Mouse (Mus musculus): ENCODE measurements around the gene Grin3a.

Gene Grin3a

GRCm38 (mm10) chr4:49845612-49845985, at the start of gene Grin3a:
Gene Grin3a (minus strand): TSS chr4:49845744.
- peak; percentile 61 for DNase-seq (ENCODE audit: low read depth, low spot score)

DNA sequence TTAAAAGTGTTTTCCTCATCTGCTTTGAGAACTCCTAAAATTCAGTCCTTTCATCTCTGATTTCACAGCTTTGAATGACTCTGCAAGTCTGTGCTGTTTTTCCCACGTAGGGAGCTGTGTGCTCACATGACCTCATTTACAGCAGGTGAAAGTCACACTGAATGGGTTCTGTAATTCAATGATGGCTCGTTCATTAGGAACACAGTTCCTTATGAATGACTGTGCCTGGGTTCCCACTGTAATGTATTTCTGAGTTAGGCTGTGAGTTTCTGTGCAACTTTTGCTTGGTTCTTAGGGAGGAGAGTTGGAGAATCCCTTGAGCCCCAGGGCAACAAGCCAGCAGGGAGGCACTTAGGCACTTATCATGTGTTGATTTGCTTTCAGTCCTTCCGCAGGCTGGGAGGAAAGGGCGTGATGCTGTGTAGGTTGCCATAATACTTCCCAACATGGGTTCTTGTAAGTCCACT, 46.3 kb upstream of the Grin3a start:
- DNase-seq (ENCODE audit: low read depth, low spot score), result no peak

DNA sequence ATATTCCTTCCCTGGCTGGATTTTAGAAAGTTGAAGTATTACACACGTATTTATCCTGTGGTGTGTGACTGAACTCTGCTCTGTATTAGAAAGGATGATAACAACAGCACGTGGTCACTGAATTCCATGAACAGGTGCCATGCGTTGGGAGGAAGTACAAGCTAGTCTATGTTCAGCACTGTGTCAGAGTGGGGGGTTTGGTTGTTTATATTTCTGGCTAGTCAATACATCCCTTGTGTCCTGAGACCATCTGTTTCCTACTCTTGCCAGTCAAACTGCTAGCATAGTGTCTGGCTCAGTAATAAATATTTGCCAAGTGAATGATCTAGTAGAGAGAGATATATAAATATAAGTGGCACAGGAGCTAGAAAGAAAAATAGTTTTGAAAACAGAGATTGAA, 31.5 kb upstream of the Grin3a start:
- DNase-seq (ENCODE audit: low read depth, low spot score), result no peak

DNA sequence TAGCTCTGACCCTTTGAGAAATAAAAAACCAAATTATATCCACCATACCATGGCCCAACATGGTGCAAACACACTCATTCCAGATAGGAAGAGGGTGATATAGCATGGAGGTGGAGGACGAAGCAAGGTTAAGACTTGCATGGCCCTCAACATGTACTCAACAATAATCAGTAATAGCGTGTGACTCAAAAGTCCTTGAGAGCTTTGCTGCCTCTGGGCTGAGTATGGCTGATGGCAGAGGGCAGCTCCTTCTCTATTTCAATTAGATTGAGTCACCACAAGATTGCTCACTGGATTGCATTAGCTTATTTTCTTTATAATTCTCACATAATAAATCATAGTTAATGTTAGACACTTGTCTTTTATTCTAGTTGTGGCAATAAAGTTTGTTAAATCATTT, 15.1 kb upstream of the Grin3a start:
- DNase-seq (ENCODE audit: low read depth, low spot score), result no peak

DNA sequence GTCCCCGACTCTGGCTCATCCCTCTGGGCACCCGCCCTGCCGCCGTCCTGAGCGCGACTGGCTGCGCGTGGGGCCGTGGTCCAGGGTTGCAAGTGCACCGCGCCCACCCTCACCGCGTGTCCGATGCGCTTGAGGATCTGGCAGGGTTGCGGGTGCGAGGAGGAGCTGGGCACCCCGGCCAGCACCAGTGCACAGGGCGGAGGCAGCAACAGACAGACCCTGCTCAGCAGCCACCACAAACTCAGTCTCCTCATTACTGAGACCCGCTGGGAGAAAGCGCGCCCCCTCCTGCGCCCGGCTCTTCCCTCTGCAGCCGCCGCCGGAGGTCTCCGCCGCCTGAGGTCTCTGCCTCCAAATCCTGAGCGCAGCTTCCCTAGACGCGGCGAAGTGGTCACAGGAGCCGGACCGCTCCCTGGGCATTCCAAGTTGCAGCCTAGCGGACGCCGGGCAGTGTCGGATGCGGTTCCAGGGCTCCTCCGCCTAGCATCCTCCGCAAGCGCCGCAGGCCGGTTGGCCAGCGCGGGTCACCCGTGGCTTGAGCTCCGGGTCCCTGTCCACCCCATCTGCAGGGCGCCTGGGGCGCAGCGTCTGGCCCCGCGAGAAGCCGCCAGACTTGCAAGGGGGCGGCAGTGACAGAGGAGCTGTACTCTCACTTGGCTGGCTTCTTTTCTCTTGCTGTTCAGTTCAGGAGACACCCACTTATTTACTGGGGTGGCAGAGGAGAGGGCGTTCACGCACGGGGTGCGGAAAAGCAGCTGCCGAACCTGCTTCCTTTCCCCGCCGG, 524 bp downstream of the Grin3a start:
- no peak for DNase-seq (ENCODE audit: low read depth, low spot score)

GRCm38 (mm10) chr4:49844274-49844827, 1.2 kb downstream of the Grin3a start:
- no peak for DNase-seq (ENCODE audit: low read depth, low spot score)

DNA sequence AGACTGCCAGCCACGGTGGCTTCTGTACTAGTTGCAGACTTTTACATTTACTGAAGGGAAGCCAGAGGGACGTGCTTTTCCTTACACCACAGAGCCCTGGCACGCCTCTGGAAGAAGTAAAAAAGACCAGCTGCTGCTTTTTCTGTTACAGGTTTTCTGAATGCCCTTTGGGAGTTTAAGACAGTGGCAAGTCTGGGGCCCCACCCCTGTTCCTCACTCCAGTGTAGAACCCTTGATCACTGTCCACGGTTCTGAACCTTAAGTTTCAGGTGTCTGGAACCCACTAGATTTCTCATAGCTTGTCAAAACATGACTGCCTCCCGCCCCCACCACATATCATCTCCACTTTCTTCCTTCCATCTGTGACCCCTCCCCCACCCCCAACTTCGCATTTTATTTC, 1.8 kb downstream of the Grin3a start:
- no peak for DNase-seq (ENCODE audit: low read depth, low spot score)

GRCm38 (mm10) chr4:49832035-49832434, 13.5 kb downstream of the Grin3a start:
- DNase-seq (ENCODE audit: low read depth, low spot score), result no peak

- no peak for DNase-seq (ENCODE audit: low read depth, low spot score)
Measured at GRCm38 (mm10) chr4:49813852-49814251, 31.7 kb downstream of the Grin3a start.

GRCm38 (mm10) chr4:49806791-49807190, 38.8 kb downstream of the Grin3a start:
- DNase-seq (ENCODE audit: low read depth, low spot score), result no peak

- DNase-seq (ENCODE audit: low read depth, low spot score), result no peak
Measured at GRCm38 (mm10) chr4:49799338-49799737, 46.2 kb downstream of the Grin3a start.

- DNase-seq (ENCODE audit: low read depth, low spot score), result no peak
Measured at GRCm38 (mm10) chr4:49788971-49789370, 56.6 kb downstream of the Grin3a start.

DNA sequence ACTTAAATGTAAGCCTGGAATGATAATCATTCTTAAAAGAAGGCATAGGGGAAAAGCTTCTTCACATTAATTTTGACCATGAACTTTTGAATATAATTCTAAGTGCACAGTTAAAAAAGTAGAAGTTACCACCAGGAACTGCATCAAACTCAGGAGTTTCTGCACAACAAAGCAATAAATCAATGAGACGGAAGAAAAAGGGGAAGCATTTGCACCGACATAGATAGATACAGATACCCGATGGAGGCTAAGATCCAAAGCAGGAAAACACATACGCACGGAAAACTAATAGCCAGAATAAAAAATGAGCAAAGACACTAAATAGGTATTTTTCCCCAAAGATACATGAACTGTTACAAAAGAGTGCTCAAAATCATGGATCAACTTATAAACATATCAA, 102.7 kb downstream of the Grin3a start:
- DNase-seq (ENCODE audit: low read depth, low spot score), result no peak

DNA sequence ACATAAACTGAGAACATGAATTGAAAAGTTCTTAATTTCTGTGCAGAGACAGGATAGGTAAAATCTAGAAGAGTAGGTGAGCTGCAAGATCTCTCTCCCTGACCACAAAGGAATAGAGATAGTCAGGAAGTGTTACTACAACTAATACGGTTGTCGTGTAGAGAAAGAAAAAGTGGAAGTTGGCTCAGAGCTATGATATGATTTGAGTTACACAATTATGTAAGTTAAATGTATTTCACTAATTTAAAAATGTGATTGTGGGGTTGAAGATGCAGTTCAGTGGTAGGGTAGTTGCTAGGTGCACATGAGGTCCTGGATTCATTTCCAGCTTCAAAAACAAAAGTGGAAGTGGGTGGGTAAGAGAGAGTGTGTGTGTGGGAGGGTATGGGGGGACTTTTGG, 103.6 kb downstream of the Grin3a start:
- DNase-seq (ENCODE audit: low read depth, low spot score), result no peak

GRCm38 (mm10) chr4:49740796-49741766, 104.5 kb downstream of the Grin3a start:
- no peak for DNase-seq (ENCODE audit: low read depth, low spot score)

DNA sequence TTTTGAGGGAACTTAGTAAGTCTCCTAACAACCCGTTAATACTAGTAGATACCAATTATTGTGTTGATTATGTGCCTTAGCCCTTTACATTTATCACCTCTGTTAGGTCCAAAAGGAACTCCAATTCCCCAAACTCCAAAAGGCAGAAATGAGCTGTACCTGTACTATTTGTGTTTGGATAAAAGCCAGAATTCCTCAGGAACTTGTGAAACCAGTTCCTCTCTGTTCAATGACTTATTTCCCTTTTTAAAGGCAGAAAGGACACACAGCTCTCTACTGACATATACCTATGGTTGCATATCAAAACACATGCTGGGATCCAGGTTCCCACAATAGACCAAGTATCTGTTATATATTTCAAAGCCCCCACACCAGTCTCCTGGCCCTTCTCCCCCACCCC, 106.0 kb downstream of the Grin3a start:
- DNase-seq (ENCODE audit: low read depth, low spot score), result no peak

DNA sequence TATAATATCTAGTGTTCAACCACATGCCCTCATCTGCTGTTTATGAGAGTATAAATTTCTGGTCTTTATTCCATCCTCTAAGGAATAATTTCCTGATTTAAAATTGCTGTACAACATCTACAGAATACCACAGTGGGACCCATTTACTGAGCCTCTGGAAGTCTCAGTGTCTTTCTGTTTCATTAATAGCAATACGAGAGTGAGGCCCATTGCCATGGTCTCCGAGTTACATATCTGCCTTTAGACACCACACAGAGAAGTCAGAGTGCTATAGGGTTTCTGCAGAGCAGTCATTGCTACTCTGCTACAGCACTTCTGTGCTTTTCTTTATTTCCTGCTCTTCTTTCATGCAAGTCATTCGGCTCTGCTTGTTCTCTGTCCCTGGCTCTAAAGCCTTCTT, 116.2 kb downstream of the Grin3a start:
- no peak for DNase-seq (ENCODE audit: low read depth, low spot score)

- no peak for DNase-seq (ENCODE audit: low read depth, low spot score)
Measured at GRCm38 (mm10) chr4:49723908-49724307, 121.6 kb downstream of the Grin3a start.

DNA sequence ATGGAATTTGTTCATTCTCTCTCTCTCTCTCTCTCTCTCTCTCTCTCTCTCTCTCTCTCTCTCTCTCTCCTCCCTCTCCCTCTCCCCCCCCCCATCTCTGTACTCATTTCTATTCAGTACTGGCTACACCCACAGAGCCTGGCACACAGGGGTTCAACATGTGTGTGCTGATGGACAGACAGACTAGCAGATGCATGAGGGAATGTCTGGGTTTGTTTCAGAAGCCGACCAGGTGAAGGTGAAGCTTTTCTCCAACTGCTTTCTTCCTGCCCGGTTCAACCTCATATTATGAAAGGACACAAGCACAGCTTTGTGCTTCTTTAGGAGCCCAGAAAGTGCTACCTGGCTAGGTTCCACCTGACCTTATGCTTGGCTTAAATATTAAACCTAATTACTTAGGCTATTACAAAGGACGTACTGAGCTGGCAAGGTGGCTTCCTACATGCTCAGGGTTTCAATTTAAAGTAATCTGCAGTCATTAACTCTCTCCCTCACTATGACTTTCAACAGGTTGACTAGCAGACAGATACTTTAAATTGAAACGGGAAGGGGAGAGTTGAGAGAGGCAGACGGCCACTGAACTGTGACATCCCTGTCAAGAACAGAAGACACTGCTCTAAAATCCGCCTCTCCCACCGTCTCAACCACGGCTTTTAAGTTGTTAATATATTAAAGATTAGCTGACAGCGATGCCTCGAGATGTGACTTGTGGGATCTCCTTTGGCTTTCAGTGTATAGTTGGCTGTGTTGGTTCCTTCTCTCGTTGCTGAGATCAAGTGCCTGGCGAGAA, 153.9 kb downstream of the Grin3a start:
- DNase-seq (ENCODE audit: low read depth, low spot score), result no peak

GRCm38 (mm10) chr4:49688594-49689288, 156.8 kb downstream of the Grin3a start:
- peak; percentile 64 for DNase-seq (ENCODE audit: low read depth, low spot score)

DNA sequence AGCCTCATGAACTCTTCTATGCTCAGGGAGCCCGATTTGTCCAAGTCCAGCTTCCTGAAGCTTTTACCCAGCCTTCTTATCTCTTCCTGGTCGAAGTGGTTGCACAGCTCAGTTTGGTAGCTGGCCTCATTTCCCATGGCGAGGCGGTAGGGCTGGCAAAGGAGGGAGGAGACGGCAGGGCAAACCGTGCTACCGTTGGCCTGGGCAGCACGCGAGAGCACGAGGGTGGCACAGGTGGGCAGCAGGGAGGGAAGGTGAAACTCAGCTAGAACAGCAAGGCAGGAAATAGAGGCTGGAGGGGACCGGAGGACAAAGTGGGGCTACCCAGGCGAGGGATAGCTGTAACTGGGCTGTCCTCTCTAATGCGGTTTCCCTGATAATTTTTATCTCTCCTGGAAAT, 163.7 kb downstream of the Grin3a start, which contains the start of gene Ppp3r2:
Ppp3r2 (minus strand) TSS at position 213 of the 400 bp plus-strand sequence.
- DNase-seq (ENCODE audit: low read depth, low spot score), result no peak

All from telencephalon, adult 2 months (tissue).